Mouse (Mus musculus) cerebellum, postnatal 4 days (tissue): ENCODE measurements around the gene Ier2.

Experiments used
- DNase-seq, 2 experiments: peaks; one replicate each; pipeline ENCODE4 v3.0.0; 2022; ENCODE audit warnings: low spot score in 2 of 2, mixed read lengths in 1 of 2

Ier2 gene

DNA sequence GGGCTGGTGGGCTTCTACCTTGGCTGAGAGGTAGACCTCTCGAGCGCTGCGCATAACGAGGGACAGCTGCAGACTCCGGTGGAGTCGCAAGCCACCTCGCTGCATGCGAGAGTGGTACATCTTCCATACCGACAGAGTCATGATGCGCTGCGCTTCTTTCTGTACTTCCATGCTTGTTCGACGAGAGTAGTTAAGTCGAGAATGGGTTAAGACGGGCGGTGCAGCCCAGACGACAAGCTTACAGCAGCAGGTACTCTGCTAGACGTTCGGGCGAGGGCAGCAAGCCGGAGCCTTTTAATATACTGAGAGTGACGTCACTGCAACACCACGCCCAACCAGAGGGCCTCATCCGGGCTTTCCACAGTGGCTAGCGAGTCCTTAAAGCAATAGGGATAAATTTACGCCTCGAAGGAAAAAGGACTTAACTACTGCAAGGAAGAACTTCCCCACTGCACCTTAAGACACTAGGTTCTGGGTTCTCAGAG lies at the start of gene Ier2:
TSS of gene Ier2 (minus strand) at position 272 of the 485 bp plus-strand sequence.
- DNase-seq: peak; percentile 71 to 86

GRCm38 (mm10) chr8:84711933-84712758 lies 49.5 kb upstream of the Ier2 start:
- DNase-seq: peak in 1 of 2 experiments; percentile 80

DNA sequence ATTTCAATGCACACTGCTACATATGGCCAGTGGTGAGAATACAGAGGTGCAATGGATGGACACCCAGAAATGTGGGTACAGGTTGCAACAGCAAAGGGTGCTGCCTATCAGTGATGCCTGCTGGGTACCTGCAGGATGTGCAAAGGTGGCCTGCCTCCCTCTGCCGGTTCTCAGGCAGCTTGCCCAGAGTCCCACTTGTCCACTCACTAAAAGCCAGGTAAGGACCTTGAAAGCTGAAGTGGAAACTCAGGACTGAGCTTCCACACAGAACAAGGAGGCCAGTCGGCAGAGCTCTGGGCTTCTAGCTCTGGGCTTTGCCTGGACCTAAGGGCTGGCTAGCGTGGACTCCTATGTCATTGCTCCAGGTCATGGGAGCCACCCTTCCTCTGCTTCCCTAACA lies 48.7 kb upstream of the Ier2 start:
- no peak for DNase-seq

DNA sequence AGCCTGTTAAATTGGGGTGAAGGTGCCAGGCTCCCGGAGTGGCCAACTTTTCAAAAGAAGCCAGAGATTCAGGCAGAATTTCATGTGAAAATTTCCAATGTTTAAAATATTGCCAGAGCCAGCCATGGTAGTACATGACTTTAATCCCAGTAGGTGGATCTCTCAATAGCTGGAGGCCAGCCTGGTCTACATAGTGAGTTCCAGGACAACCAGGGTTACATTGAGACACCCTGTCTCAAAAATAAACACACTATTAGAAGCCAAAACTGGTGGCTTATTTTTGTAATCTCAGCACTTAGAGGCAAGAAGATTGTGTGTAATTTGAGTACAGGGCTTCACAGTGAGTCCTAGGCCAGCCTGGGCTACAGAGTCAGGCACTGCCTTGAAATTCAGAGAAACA lies 47.3 kb upstream of the Ier2 start:
- DNase-seq: no peak

- DNase-seq: peak; percentile 76 to 92
Observed at GRCm38 (mm10) chr8:84708774-84709475, 46.3 kb upstream of the Ier2 start.

DNA sequence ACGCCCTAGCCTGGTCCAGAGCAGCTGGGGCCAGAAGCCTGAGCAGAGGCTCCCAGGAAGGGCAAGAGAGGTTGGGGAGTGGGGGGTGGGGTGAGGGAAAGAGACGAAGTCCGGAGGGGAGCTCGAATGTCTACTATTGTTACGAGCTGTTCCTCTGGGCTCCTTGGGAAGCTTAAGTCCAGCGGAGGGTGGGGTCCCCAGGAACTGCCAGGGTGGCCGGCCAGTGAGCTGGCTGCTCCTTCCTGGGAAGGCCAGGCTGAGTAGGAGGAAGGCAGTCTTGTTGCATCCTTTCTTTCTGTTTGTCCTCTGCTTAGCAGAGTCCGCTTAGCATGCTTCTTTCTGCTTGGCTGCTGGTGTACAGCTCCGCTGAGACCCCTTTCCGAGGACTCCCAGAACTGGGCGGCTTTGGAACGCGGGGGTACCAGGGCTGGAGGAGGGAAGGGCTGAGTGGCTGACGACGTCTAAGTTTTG lies 45.5 kb upstream of the Ier2 start:
- DNase-seq: no peak

DNA sequence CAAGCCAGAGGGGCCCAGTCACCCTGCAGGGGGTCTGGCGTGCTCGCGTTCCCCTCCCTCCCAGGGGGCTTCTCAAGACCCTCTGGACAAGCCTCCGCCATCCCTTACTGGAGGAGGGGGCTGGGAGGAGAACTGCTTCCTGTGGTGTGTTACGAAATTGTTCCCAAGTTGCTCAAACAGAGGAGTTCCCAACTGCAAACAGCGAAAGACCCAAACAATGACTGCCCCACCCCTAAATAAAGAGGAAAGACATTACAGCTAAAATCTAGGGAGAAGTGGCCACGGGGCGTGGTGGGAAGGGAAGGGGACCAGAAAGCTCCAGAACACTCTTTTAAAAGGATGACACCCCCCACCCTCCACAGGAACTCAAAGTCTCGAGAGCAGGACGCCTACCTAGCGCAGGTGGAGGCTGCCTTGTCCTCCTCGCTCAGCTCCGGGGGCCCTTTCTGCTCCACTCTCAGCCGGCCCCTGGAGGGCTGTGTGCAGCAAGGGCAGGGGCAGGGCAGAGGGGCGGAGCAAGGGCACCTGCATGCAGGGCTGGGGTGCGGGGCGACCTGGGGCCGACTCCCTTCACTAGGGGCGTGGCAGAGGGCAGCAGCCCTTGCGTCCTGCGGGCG lies 44.7 kb upstream of the Ier2 start:
- DNase-seq: peak in 1 of 2 experiments; percentile 27

DNA sequence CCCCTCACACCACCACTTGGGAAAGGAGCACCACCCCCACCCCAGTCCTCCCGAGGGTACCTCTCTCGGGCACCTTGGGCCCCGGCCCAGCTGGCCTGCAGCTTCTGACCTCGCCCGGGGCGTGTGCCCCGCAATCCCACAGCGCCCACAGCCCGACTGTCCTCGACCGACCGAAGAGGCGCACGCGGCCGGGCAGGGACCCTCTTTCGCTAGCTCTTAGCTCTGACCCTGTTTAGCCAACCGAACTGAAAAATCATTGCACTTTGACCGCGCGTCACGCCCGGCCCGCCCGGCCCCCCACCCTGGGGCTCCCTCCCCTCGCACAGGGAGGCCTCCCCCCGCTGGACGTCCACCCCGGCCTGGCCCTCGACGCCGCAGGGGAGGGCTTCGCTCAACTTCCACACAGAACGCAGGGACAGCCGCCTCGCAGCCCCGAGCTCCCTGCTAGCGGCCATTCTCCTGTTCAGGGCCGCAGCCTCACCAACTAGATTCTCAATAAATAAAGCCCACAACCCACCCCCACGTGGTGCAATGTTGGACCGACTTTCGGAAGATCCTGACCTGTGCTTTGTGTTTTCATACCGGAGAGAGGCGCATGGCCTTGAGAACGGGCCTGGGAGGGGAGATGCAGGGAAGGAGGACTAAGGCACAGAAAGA lies 44.1 kb upstream of the Ier2 start:
- DNase-seq: peak in 1 of 2 experiments; percentile 37

DNA sequence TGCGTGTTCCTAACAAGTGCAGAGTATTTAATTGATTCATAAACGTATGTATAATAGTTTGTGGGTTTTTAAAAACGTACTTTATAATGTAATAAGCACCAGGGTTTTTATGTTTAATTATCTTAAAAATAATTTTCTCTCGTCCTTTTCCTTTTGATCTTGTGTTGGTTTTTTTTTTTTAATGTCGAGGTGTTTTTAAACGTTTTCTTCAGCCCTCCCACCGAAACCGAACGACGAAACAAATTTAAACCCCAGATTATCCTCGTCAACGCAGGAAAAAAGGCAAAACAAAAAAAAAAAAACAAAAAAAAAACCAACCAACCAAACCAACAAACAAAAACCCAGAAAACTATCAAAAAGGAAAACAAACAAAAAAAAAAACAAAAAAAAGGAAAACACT lies 43.3 kb upstream of the Ier2 start:
- no peak for DNase-seq

- peak in 1 of 2 experiments; percentile 44 for DNase-seq
Observed at GRCm38 (mm10) chr8:84704867-84705831, 42.5 kb upstream of the Ier2 start.

- DNase-seq: peak; percentile 60 to 88
Observed at GRCm38 (mm10) chr8:84704356-84704755, 41.7 kb upstream of the Ier2 start.

GRCm38 (mm10) chr8:84703466-84704249 lies 41.0 kb upstream of the Ier2 start:
- peak in 1 of 2 experiments; percentile 14 for DNase-seq

DNA sequence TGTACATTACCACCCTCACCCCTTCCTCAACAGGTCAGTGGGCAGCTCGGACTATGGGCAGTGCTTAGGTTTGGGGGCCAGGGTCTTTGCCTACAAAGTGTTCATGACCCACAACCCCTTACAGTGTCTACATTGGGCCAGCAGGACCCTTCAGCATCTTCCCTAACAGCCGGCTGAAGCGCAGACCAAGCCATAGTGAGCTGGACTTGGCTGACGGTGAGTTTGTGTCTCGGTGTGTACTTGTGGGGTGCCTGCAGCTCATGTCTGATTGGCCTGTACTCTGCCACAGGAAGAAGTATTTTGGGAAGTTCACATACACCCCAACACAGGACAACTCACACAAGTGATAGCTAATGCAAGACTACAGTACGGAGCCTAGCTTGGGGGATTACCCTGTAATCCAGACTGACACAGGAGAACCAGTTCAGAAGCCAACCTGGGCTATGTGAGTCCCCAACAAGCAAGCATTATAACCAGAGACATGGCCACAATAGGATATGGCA lies 40.4 kb upstream of the Ier2 start:
- DNase-seq: no peak

DNA sequence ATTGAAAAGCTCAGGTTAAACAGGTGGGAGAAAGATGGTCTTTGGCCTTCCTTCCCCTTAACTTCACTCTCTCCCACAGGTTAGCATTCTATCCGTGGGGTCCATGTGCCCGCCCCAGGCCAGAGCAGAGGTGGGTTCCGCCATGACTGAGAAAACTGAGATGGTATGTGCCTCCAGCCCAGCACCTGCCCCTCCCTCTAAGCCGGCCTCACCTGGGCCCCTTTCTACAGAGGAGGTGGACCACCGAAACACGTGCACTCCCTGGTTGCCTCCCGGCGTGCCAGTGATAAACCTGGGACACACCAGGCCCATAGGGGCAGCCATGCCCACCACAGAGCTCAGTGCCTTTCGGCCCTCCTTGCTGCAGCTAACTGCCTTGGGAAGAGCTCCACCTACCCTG lies 39.9 kb upstream of the Ier2 start:
- DNase-seq: peak in 1 of 2 experiments; percentile 6

DNA sequence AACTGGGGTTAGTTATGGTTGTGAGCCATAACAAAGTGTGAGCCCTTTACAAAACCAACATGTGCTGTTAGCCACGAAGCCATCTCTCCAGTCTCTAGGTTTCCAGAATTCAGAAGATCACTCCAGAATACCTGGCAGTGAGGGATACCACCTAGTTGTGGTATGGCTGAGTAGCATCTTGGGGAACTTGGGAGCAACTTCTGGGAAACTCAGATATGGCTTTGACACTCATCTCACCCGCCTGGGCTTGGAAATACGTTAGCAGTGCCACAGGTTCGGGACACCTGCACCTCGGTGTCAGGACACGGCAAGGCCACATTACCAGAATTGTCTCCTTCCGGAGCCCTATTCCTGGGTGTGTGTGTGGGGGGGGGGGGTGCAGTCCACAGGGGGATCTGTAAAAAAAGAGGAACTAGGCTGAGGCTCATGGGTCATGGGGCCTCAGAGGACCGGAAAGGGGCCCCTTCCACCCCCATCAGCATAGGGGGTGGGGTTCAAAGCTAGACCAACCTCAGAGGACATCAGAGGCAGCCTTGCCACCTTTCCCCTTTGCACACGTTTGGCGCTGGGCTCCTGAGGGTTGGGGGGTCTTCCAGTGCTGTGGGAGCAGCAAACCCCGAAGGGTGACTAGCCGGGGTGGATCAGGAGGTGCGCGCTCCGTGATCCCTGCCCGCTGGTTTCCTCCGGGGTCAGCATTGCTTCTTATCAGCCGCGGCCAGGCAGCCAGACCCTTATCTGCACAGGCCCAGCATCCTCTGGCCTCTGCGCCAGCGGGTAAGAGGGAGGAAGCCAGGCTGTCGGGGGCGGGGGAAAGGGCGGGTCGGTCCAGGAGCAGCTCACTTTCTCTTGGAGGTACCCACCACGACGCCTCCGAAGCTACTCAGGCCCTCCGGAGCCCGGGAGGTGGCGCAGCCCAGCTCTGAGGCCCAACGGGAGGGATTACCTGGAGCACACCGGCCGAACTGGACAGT lies 38.6 kb upstream of the Ier2 start, which contains the start of gene Lyl1:
TSS of gene Lyl1 (plus strand) at position 517 of the 971 bp plus-strand sequence.
- DNase-seq: peak in 1 of 2 experiments; percentile 15

DNA sequence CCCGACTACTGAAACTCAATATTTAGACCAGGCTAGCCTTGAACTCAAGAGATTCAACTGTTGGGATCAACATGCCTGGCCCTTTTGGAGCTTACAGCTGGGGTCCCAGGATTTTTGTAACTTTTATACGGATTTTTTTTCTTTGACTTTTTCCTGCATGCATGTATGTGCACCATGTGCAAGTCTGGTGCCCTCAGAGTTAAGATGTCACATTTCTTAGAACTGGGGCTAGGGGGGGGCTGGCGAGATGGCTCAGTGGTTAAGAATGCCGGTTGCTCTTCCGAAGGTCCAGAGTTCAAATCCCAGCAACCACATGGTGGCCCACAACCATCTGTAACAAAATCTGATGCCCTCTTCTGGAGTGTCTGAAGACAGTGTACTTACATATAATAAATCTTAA lies 37.9 kb upstream of the Ier2 start:
- no peak for DNase-seq

DNA sequence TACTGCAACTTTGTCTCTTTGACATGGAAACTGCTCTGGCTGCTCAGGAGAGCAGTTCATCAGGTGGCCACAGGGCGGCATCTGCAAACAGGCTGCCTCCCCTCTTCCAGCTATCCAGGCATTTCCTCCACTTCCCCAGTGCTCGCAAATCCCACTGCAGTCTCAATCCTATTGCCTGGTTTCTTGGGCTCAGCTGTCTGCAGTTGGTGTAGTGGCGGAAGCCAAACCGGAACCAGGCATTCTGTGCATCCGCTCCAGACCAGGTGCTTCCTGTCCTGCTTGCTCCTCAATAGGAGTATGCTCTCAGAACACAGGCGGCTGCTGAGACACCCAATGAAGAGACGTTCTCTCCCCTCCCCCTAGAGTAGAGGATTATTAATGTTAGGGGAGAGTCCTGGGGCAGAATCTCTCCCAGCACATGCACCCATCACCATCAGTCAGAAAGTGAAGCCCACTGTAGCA lies 37.2 kb upstream of the Ier2 start:
- peak in 1 of 2 experiments; percentile 71 for DNase-seq

- no peak for DNase-seq
Observed at GRCm38 (mm10) chr8:84698929-84699401, 36.3 kb upstream of the Ier2 start.
